Mouse (Mus musculus): Measurements from ENCODE around the gene Tbc1d8.
A peak's percentile ranks its signal among the peaks of the same experiment; 100 is the strongest.

Gene Tbc1d8

GRCm38 (mm10) chr1:39394096-39394495 is 84.5 kb downstream of the Tbc1d8 start:
- DNase-seq (ENCODE audit: low read depth) = peak; percentile 46

GRCm38 (mm10) chr1:39393217-39393867 is 85.2 kb downstream of the Tbc1d8 start:
- DNase-seq (ENCODE audit: low read depth) = no peak

- DNase-seq (ENCODE audit: low read depth) = peak; percentile 79
These were observed 86.4 kb downstream of the Tbc1d8 start for GRCm38 (mm10) chr1:39392189-39392588.

- DNase-seq (ENCODE audit: low read depth) = no peak
These were observed 86.9 kb downstream of the Tbc1d8 start for GRCm38 (mm10) chr1:39391652-39392051.

- no peak for DNase-seq (ENCODE audit: low read depth)
These were observed 89.2 kb downstream of the Tbc1d8 start for GRCm38 (mm10) chr1:39389338-39389737.

GRCm38 (mm10) chr1:39388163-39388562 is 90.4 kb downstream of the Tbc1d8 start:
- no peak for DNase-seq (ENCODE audit: low read depth)

- DNase-seq (ENCODE audit: low read depth) = no peak
These were observed 91.1 kb downstream of the Tbc1d8 start for GRCm38 (mm10) chr1:39387497-39387896.

- no peak for DNase-seq (ENCODE audit: low read depth)
These were observed 92.1 kb downstream of the Tbc1d8 start for GRCm38 (mm10) chr1:39386456-39386855.

GRCm38 (mm10) chr1:39384914-39385313 is 93.6 kb downstream of the Tbc1d8 start:
- no peak for DNase-seq (ENCODE audit: low read depth)

GRCm38 (mm10) chr1:39381017-39381416 is 97.5 kb downstream of the Tbc1d8 start:
- no peak for DNase-seq (ENCODE audit: low read depth)

- DNase-seq (ENCODE audit: low read depth) = no peak
These were observed 99.5 kb downstream of the Tbc1d8 start for GRCm38 (mm10) chr1:39379021-39379420.

- DNase-seq (ENCODE audit: low read depth) = no peak
These were observed 100.0 kb downstream of the Tbc1d8 start for GRCm38 (mm10) chr1:39378540-39378939.

- no peak for DNase-seq (ENCODE audit: low read depth)
These were observed 101.8 kb downstream of the Tbc1d8 start for GRCm38 (mm10) chr1:39376726-39377240.

GRCm38 (mm10) chr1:39376121-39376520 is 102.4 kb downstream of the Tbc1d8 start:
- no peak for DNase-seq (ENCODE audit: low read depth)

GRCm38 (mm10) chr1:39374231-39374809 is 104.2 kb downstream of the Tbc1d8 start:
- DNase-seq (ENCODE audit: low read depth) = no peak

- no peak for DNase-seq (ENCODE audit: low read depth)
These were observed 105.2 kb downstream of the Tbc1d8 start for GRCm38 (mm10) chr1:39373378-39373777.

- no peak for DNase-seq (ENCODE audit: low read depth)
These were observed 106.2 kb downstream of the Tbc1d8 start for GRCm38 (mm10) chr1:39372220-39372843.

- DNase-seq (ENCODE audit: low read depth) = no peak
These were observed 108.1 kb downstream of the Tbc1d8 start for GRCm38 (mm10) chr1:39370431-39370830.

GRCm38 (mm10) chr1:39368267-39368841 is 110.2 kb downstream of the Tbc1d8 start:
- DNase-seq (ENCODE audit: low read depth) = peak; percentile 37

- peak; percentile 96 for DNase-seq (ENCODE audit: low read depth)
These were observed 110.8 kb downstream of the Tbc1d8 start, which contains the start of gene Rpl31 for GRCm38 (mm10) chr1:39367601-39368266. TSS of gene Rpl31 (plus strand) at chr1:39367842.

- no peak for DNase-seq (ENCODE audit: low read depth)
These were observed 111.5 kb downstream of the Tbc1d8 start for GRCm38 (mm10) chr1:39367045-39367444.

GRCm38 (mm10) chr1:39365562-39365961 is 113.0 kb downstream of the Tbc1d8 start:
- DNase-seq (ENCODE audit: low read depth) = no peak

Data from NIH3T3 (cell line).